Mouse (Mus musculus) thymus, adult 2 months (tissue): ENCODE results near the gene Lnpep.

ENCODE experiments used
- CTCF ChIP-seq: fragments of 200-500 bp; IDR thresholded peaks from 2 replicates; pipeline ENCODE4 v1.5.1; 2012; ENCODE audit warnings: mild to moderate bottlenecking, control low read depth, low read length, moderate library complexity, borderline replicate concordance; ENCODE audit not compliant: control insufficient read depth, poor library complexity, insufficient read depth; ENCODE audit errors: extremely low read depth
- POLR2A ChIP-seq: fragments of 200-500 bp; IDR thresholded peaks from 2 replicates; pipeline ENCODE4 v1.6.1; 2012; ENCODE audit warnings: mild to moderate bottlenecking, low read length, control low read depth, moderate library complexity; ENCODE audit not compliant: control insufficient read depth, poor library complexity, insufficient read depth; ENCODE audit errors: extremely low read depth

DNA sequence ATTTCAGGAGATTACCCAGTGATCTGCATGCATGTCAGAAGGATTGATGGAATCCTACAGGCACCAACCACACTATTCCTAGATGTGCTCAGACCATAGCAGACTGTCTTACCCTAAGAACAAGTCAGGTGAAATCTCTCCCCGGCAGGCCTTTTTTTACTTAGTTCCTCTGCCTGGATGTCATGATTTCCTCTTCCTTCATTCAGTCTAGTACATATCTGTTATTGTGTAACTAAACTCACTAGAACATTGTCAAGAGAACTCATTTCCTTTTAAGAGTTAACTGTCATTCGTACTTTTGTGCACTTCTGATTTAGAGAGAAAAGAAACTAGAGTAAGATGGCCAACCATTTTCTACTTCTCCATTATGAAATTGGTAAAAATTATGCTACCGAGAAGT, 43.6 kb downstream of the Lnpep start:
- TF ChIP-seq CTCF (no peak), POLR2A (no peak)
